Mouse (Mus musculus) G1E (cell line): ENCODE measurements at regions not wholly inside any gene's neighbourhood (a gene's known extent, or its start where the extent isn't known, plus 50 kb on each side); places are given as distances from the start of the nearest gene placed in this dataset.

Source experiments
- CTCF ChIP-seq: IDR thresholded peaks from 2 replicates; pipeline ENCODE4 v1.5.1; 2012; ENCODE audit warnings: low read depth, low read length, inconsistent platforms, mixed read lengths
- TAL1 ChIP-seq: conservative IDR thresholded peaks from 2 replicates; pipeline ENCODE4 v1.6.1; 2012; ENCODE audit warnings: low read depth, low read length, inconsistent platforms, mixed read lengths

DNA sequence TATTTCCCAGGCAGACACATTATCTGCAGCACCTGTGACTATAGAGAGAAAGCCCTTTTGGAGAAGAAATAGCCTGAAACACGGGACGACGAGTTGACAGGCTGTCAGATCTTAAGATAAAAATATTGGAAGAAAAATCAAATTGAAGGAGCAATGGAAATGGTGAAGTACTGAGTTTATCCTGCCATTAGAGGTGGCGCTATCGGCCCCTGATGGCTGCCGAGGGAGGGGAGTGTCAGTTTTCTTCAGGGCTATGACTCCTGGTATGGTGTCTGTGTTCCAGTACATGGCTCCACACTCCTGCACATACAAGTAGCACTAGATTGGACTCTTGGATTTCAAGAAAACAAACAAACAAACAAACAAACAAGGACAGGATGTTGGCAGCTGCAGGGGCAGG is 112.1 kb upstream of the Atxn1 start:
- TF ChIP-seq CTCF (no peak), TAL1 (no peak)
